Mouse (Mus musculus): ENCODE data around the gene Snrpd2.

DNA sequence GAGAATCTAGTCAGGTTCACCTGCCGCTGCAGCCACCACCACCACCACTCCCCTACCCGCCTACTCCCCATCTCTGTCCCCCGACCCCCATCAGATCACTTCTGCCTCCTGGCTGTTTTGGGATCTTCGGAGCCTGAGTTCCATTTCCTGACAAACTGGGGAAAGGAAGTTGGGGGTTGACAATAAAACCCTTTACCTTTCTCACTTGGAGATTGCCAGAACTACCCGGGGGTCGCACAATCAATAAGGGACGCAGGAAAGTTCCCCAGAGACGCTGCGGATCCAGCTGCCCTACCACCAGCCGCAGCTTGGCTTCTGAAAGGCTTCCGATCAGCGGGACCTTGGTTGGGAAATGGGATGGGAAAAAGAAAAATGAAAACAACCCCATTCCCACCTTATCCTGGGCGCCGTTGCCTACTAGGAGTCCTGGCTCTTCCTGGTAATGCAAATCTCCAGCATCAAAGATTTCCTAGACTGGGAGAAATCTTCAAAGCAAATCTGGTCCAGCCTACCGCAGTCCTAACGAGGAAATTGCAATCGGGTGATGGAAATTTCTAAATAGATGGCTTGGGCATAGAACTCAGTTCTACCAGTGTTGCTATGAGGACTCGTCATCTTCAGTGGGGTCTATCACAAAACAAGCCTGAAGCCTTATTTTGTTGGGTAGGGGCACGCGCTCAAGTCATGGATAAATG lies 1.2 kb upstream of the Snrpd2 start:
- no peak for TF ChIP-seq CTCF (IDR thresholded peaks at IDR 0.05; ENCODE audit: borderline replicate concordance, extremely low read depth, insufficient read depth, insufficient read length)
- TF ChIP-seq POLR2A (IDR thresholded peaks at IDR 0.05; ENCODE audit: borderline replicate concordance, extremely low read depth, insufficient read depth, insufficient read length, poor library complexity, severe bottlenecking) = no peak

Measured in brain, embryonic 14.5 days (tissue).